Mouse (Mus musculus) bone marrow, adult 2 months (tissue): ENCODE measurements around the gene Lrrc8b.

Experiments used
- CTCF ChIP-seq: fragments of 200-500 bp; IDR thresholded peaks from 2 replicates; pipeline ENCODE4 v1.5.1; 2011; ENCODE audit warnings: low read length, control low read depth; ENCODE audit not compliant: control insufficient read depth, insufficient read depth
- POLR2A ChIP-seq: fragments of 200-500 bp; IDR thresholded peaks from 2 replicates; pipeline ENCODE4 v1.6.1; 2011; ENCODE audit warnings: low read depth, mild to moderate bottlenecking, control low read depth, low read length, borderline replicate concordance; ENCODE audit not compliant: control insufficient read depth

GRCm38 (mm10) chr5:105496133-105496532 is 80.6 kb downstream of the Lrrc8b start:
- TF ChIP-seq CTCF, result no peak
- TF ChIP-seq POLR2A, result no peak
